Mouse (Mus musculus) spleen, adult 2 months (tissue): ENCODE data around the gene Arl6.

ENCODE experiments used
- CTCF ChIP-seq: fragments of 200-500 bp; IDR thresholded peaks from 2 replicates; pipeline ENCODE4 v1.5.1; 2011; ENCODE audit warnings: mild to moderate bottlenecking, inconsistent platforms; ENCODE audit not compliant: insufficient read depth, insufficient read length, insufficient replicate concordance; ENCODE audit errors: extremely low read depth
- POLR2A ChIP-seq: fragments of 200-500 bp; IDR thresholded peaks from 2 replicates; pipeline ENCODE4 v1.6.1; 2011; ENCODE audit warnings: low read depth, low read length, inconsistent platforms

GRCm38 (mm10) chr16:59599411-59600265, 39.6 kb downstream of the Arl6 start:
- no peak for TF ChIP-seq POLR2A
- no peak for TF ChIP-seq CTCF
